ENCODE assay signal across 7 mouse cellular contexts in the genomic region with DNA sequence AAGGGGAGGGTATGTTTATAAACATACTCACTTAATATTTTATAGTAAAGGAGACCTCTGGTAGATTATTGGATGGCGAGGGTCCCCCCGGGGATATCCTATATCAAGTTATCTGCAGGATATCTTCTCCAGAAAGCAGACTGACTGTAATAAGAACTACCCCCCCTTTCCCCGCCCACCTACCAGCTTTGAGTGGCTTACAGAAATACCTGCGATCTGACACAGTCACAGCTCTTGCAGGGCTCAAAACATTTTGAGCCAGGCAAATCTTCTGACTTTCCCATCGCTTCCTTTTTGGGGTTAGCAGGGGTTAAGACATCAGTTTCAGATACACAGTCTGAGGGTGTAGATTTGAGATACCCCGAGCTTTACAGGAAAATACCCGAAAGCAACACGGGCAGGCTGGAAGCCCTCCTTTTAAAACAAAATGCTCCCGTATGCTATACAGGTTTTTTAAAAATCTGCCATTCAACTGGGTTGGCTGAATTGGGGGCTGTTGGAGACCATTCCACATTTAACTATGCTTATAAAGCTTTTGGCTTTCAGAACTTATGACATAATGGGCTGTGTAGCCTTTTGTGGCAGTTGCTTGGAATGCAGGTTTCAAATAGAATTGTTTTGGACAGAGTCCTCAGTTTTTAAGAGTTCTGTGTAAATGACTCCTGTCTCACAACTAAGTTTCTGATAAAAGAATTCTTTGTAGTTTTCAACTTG. TPM values are rescaled to one million over a fixed set of nuclear protein-coding genes. Genes with fewer than 3 reads are reported as not detected.
DNase-seq lines count a peak whose midpoint lies in the region; ATAC-seq lines count a peak whose summit lies in the region.

No protein-coding gene starts in this region.

- peak overlapping the region; percentile 79 for H3K4me3 ChIP-seq in liver, embryonic 11.5 days (ENCODE audit: low read depth, low read length)
- peak overlapping the region; percentile 92 for H3K4me3 ChIP-seq in embryonic facial prominence, embryonic 14.5 days (ENCODE audit: low read depth, low read length)
- peak overlapping the region; percentile 72 for H3K4me3 ChIP-seq in midbrain, embryonic 13.5 days (replicated peaks)

- no peaks in the 10 kb centered on the region for H3K9me3 ChIP-seq in liver, embryonic 11.5 days (ENCODE audit: control insufficient read depth, low read length)
- no peaks in the 10 kb centered on the region for H3K9me3 ChIP-seq in embryonic facial prominence, embryonic 14.5 days (ENCODE audit: control insufficient read depth, low read length)
- no peaks in the 10 kb centered on the region for H3K9me3 ChIP-seq in midbrain, embryonic 13.5 days

- 28% methylated on average over 9 of the region's 9 CpGs for WGBS in liver, embryonic 11.5 days
- WGBS in embryonic facial prominence, embryonic 14.5 days = 3% methylated on average over 9 of the region's 9 CpGs
- 35% methylated on average over 9 of the region's 9 CpGs for WGBS in midbrain, embryonic 13.5 days

- H3K36me3 ChIP-seq in liver, embryonic 11.5 days (ENCODE audit: control insufficient read depth, insufficient read depth, low read length) = no peaks in the 10 kb centered on the region
- no peaks in the 10 kb centered on the region for H3K36me3 ChIP-seq in embryonic facial prominence, embryonic 14.5 days (ENCODE audit: control insufficient read depth, insufficient read depth, low read length)
- H3K36me3 ChIP-seq in midbrain, embryonic 13.5 days = no peaks in the 10 kb centered on the region

- H3K27me3 ChIP-seq in liver, embryonic 11.5 days (replicated peaks; ENCODE audit: control insufficient read depth, insufficient read depth, low read length) = no peaks in the 10 kb centered on the region
- H3K27me3 ChIP-seq in embryonic facial prominence, embryonic 14.5 days (replicated peaks; ENCODE audit: control insufficient read depth, insufficient read depth, low read length) = no peaks in the 10 kb centered on the region
- no peaks in the 10 kb centered on the region for H3K27me3 ChIP-seq in midbrain, embryonic 13.5 days

- no peak for DNase-seq in liver, embryonic 11.5 days (ENCODE audit: low spot score)
- no peak for DNase-seq in liver
- DNase-seq in embryonic facial prominence, embryonic 14.5 days (ENCODE audit: low spot score) = peak; percentile 78
- DNase-seq in induced T-regulatory cell, adult 2 months (ENCODE audit: low read depth) = peak; percentile 62
- no peak for DNase-seq in MN1 (ENCODE audit: low spot score)
- DNase-seq in testis, postnatal 14 days (ENCODE audit: low spot score) = no peak

- peaks cover 17% of the 10 kb centered on the region for H3K4me1 ChIP-seq in liver, embryonic 11.5 days (replicated peaks; ENCODE audit: control insufficient read depth, insufficient read depth, low read length)
- H3K4me1 ChIP-seq in embryonic facial prominence, embryonic 14.5 days (ENCODE audit: control insufficient read depth, insufficient read depth, low read length) = peaks cover 47% of the 10 kb centered on the region
- H3K4me1 ChIP-seq in midbrain, embryonic 13.5 days (replicated peaks) = peaks cover 32% of the 10 kb centered on the region

- H3K4me2 ChIP-seq in liver, embryonic 11.5 days = peak overlapping the region; percentile 95
- peak overlapping the region; percentile 86 for H3K4me2 ChIP-seq in embryonic facial prominence, embryonic 14.5 days (ENCODE audit: low read depth, low read length)
- H3K4me2 ChIP-seq in midbrain, embryonic 13.5 days (replicated peaks) = peak overlapping the region; percentile 85

- no peak for ATAC-seq in liver, embryonic 11.5 days (replicated peaks; ENCODE audit: low FRiP score)
- ATAC-seq in embryonic facial prominence, embryonic 14.5 days (ENCODE audit: low read depth) = no peak
- no peak for ATAC-seq in midbrain, embryonic 13.5 days

- H3K9ac ChIP-seq in liver, embryonic 11.5 days (ENCODE audit: low read depth, low read length) = no peak overlapping the region
- H3K9ac ChIP-seq in embryonic facial prominence, embryonic 14.5 days (ENCODE audit: low read depth, low read length) = peak overlapping the region; percentile 96
- H3K9ac ChIP-seq in midbrain, embryonic 13.5 days (replicated peaks) = no peak overlapping the region

- no peak overlapping the region for H3K27ac ChIP-seq in liver, embryonic 11.5 days (ENCODE audit: low read depth, low read length)
- peak overlapping the region; percentile 100 for H3K27ac ChIP-seq in embryonic facial prominence, embryonic 14.5 days (replicated peaks; ENCODE audit: low read depth, low read length)
- H3K27ac ChIP-seq in midbrain, embryonic 13.5 days = no peak overlapping the region

RNA-seq across cellular contexts. Expression of a gene that starts 2.0 kb away (rescaled TPM):
- polyA plus RNA-seq in liver, embryonic 11.5 days (2014; fragmentation: Nextera tagmentation; extraction: Ambion mirVana) = 9.7 and 9.9 TPM in 2 replicates
- 56.0 and 57.8 TPM in 2 replicates for polyA plus RNA-seq in embryonic facial prominence, embryonic 14.5 days (2014; fragmentation: Nextera tagmentation; extraction: Ambion mirVana)
- 7.4 and 7.7 TPM in 2 replicates for polyA plus RNA-seq in midbrain, embryonic 13.5 days (2015; fragmentation: Nextera tagmentation; extraction: Ambion mirVana)

Comparison
In these comparisons a context has a peak if more than half of its experiments do, and no peak if none do; other contexts are left out.
1. DNase-seq: peak in embryonic facial prominence, embryonic 14.5 days (single experiment) and induced T-regulatory cell, adult 2 months (single experiment); none in liver, embryonic 11.5 days (single experiment), liver (single experiment), MN1 (single experiment) and testis, postnatal 14 days (single experiment).
2. Peak in every context shown above with its lines, with median percentiles within 50 percentile points of each other: H3K4me2 ChIP-seq and H3K4me3 ChIP-seq.